Mouse (Mus musculus): ENCODE data around the gene Best3.
A peak's percentile ranks its signal among the peaks of the same experiment; 100 is the strongest.

The Best3 gene

GRCm38 (mm10) chr10:116964084-116964483 lies 22.0 kb upstream of the Best3 start:
- H3K36me3 ChIP-seq (ENCODE audit: control insufficient read depth, insufficient read depth, low read length, poor library complexity, severe bottlenecking): no peaks in the 10 kb centered on the region
- H3K27me3 ChIP-seq (ENCODE audit: control insufficient read depth, insufficient read depth, low read length, poor library complexity, severe bottlenecking): no peaks in the 10 kb centered on the region
- DNase-seq (ENCODE audit: low read depth, low spot score): no peak

DNA sequence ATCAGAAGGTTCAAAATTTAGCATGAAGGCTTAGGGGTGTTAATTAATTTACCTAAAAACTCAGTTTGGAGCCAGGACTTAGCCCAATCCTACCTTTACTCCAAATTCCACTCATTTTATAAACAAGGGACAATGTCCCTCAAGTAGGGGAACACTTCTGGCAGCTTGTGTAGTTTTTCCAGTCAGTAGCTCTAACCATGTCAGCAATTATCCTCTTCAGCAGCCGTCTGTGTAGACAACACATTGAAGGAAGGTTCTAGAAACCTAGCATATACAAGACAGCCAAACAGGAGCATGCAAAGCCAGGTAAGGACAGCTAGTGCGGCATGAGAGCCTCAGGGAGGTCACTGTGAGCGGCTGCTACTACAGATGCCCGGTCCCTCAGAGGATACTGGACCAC lies 21.5 kb upstream of the Best3 start:
- no peaks in the 10 kb centered on the region for H3K36me3 ChIP-seq (ENCODE audit: control insufficient read depth, insufficient read depth, low read length, poor library complexity, severe bottlenecking)
- no peak for DNase-seq (ENCODE audit: low read depth, low spot score)
- H3K27me3 ChIP-seq (ENCODE audit: control insufficient read depth, insufficient read depth, low read length, poor library complexity, severe bottlenecking): no peaks in the 10 kb centered on the region

DNA sequence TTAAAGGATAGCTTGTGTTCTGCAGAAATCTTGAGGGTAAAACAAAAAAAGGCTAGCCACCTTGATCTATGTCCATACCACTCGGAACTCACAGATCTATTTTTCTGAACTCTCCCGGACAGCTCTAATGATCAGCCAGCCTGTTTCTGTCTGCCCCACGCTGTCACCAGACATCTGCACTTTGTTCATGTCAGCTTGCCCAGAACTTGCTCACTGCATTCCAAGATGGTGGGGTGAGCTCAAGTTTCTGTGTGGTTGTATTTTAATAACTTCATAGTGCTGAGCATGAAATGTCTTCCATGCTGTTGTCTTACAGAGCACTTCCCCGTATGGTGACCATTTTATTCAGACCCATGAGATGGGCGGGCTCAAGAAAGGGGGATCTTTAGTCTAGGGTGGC lies 20.8 kb upstream of the Best3 start:
- DNase-seq (ENCODE audit: low read depth, low spot score): no peak
- H3K27me3 ChIP-seq (ENCODE audit: control insufficient read depth, insufficient read depth, low read length, poor library complexity, severe bottlenecking): no peaks in the 10 kb centered on the region
- no peaks in the 10 kb centered on the region for H3K36me3 ChIP-seq (ENCODE audit: control insufficient read depth, insufficient read depth, low read length, poor library complexity, severe bottlenecking)

DNA sequence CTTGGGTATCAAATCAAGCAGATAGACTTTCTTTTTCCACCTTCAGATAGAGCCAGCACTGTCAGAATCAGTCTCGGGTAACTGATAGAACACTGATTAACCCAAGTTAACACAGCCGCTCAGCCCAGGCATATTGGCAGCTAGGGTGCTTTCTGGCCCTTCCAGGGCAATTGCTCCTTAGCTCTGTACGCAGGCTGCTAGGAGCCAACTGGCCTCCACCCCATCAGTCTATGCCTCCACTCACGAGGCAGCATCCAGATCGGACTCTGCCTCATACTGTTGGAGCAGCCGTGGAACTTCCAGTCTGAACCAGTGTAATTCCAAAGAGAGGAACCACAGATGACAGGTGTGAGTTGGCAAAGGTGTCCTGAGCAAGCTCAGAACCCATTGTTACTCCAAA lies 20.0 kb upstream of the Best3 start:
- Histone ChIP-seq H3K36me3 (ENCODE audit: control insufficient read depth, insufficient read depth, low read length, poor library complexity, severe bottlenecking) (no peaks in the 10 kb centered on the region), H3K27me3 (ENCODE audit: control insufficient read depth, insufficient read depth, low read length, poor library complexity, severe bottlenecking) (no peaks in the 10 kb centered on the region)
- no peak for DNase-seq (ENCODE audit: low read depth, low spot score)

DNA sequence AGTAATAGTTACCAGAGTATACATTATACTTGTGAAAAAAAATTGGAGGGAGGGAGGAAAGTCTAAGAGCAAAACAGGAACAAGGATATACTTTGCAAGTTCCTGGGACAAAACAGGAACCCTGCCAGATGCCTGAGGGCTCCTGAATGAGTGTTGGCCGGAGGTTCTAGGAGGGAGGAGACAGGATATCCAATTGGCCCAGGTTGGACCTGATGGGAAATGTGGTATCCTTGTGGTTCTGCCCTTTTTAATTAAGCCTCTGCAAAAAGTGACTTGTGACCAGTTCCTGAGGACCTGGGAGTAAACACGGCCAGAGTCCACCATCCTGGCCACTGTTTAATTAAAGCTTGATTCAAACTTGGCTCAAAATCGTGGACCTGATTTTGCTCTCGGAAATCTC lies 17.4 kb upstream of the Best3 start:
- DNase-seq (ENCODE audit: low read depth, low spot score): no peak
- Histone ChIP-seq H3K36me3 (ENCODE audit: control insufficient read depth, insufficient read depth, low read length, poor library complexity, severe bottlenecking) (no peaks in the 10 kb centered on the region), H3K27me3 (ENCODE audit: control insufficient read depth, insufficient read depth, low read length, poor library complexity, severe bottlenecking) (no peaks in the 10 kb centered on the region)

DNA sequence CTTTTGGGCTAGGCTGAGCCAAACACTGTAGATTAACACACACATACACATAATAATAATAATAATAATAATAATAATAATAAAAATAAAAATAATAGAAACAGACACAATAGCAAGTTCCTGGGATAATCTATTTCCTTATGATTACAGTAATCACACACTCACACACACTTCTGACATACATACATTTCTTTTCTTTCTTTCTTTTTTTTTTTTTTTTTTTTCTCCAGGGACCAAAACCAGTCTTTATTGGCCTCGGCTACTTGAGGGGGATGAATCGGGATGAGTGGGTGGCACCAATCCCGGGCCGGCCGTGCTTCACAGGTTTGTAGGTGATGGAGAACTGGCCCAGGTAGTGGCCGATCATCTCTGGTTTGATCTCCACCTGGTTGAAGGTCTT lies 13.6 kb upstream of the Best3 start, which contains the start of gene Gm10271:
Gm10271 (minus strand) TSS at position 101 of the 400 bp plus-strand sequence.
- no peaks in the 10 kb centered on the region for H3K27me3 ChIP-seq (ENCODE audit: control insufficient read depth, insufficient read depth, low read length, poor library complexity, severe bottlenecking)
- DNase-seq (ENCODE audit: low read depth, low spot score): no peak

GRCm38 (mm10) chr10:116977455-116977854 lies 8.7 kb upstream of the Best3 start:
- no peaks in the 10 kb centered on the region for H3K27me3 ChIP-seq (ENCODE audit: control insufficient read depth, insufficient read depth, low read length, poor library complexity, severe bottlenecking)
- no peaks in the 10 kb centered on the region for H3K36me3 ChIP-seq (ENCODE audit: control insufficient read depth, insufficient read depth, low read length, poor library complexity, severe bottlenecking)
- DNase-seq (ENCODE audit: low read depth, low spot score): no peak

More for the DNA sequence above, 13.6 kb upstream of the Best3 start, which contains the start of gene Gm10271:
- no peaks in the 10 kb centered on the region for H3K36me3 ChIP-seq (ENCODE audit: control insufficient read depth, insufficient read depth, low read length, poor library complexity, severe bottlenecking)

GRCm38 (mm10) chr10:116977858-116978257 lies 8.3 kb upstream of the Best3 start:
- Histone ChIP-seq H3K36me3 (ENCODE audit: control insufficient read depth, insufficient read depth, low read length, poor library complexity, severe bottlenecking) (no peaks in the 10 kb centered on the region), H3K27me3 (ENCODE audit: control insufficient read depth, insufficient read depth, low read length, poor library complexity, severe bottlenecking) (no peaks in the 10 kb centered on the region)
- DNase-seq (ENCODE audit: low read depth, low spot score): no peak

GRCm38 (mm10) chr10:116978841-116979240 lies 7.3 kb upstream of the Best3 start:
- Histone ChIP-seq H3K36me3 (ENCODE audit: control insufficient read depth, insufficient read depth, low read length, poor library complexity, severe bottlenecking) (no peaks in the 10 kb centered on the region), H3K27me3 (ENCODE audit: control insufficient read depth, insufficient read depth, low read length, poor library complexity, severe bottlenecking) (no peaks in the 10 kb centered on the region)
- DNase-seq (ENCODE audit: low read depth, low spot score): no peak

DNA sequence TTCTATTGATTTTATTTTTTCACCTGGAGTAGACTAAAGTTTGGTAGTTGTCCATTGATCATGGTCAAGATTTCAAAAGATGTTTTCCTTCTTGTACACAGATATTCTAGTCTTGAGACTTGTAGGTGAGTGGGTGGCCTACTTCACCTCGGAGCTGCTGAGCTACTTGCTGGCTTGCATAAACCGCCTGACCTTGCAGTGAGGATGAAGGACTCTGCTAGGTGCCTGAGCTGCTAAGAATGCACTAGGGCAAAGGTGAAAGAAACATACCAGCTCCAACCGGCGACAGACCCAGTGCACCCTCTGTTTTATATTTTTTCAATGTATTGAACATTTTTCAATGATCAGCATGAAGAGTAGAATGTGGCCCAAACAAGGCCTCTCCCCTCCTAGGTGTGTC lies 5.8 kb upstream of the Best3 start:
- H3K27me3 ChIP-seq (ENCODE audit: control insufficient read depth, insufficient read depth, low read length, poor library complexity, severe bottlenecking): no peaks in the 10 kb centered on the region
- DNase-seq (ENCODE audit: low read depth, low spot score): no peak

DNA sequence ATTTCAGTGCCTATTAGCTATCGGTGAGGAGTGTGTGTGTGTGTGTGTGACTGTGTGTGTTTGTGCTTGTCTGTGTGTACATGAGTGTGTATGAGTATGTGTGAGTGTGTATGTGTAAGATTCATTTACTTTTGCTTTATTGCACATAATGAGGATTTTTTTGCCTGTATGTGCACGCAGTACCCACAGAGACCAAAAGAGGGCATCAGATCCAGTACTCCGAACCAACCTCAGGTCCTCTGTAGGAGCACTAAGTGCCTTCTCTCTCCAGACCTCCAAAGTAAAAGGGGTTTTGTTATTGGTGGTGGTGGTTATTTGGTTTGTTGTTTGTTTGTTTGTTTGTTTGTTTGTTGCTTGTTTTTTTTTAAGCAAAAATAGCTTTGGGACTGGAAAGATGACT lies 5.2 kb upstream of the Best3 start:
- peak; percentile 51 for DNase-seq (ENCODE audit: low read depth, low spot score)

More for the DNA sequence above, 5.8 kb upstream of the Best3 start:
- no peaks in the 10 kb centered on the region for H3K36me3 ChIP-seq (ENCODE audit: control insufficient read depth, insufficient read depth, low read length, poor library complexity, severe bottlenecking)

DNA sequence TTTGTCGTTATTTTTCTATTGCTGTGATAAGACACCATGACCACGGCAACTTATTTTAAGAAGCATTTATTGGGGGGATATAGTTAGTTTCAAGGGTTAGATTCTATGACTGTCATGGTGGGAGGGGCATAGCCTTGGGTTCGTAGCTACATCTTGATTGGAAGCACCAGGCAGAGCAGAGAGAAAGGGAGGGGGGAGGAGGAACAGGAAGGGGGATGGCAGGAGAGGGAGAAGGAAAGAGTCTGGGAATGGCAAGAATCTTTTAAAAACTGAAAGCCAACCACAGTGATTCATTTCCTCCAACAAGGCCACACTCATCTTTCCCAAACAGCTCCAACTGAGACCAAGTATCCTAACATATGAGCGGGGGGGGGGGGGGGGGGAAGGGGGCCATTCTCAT lies 3.6 kb upstream of the Best3 start:
- Histone ChIP-seq H3K27me3 (ENCODE audit: control insufficient read depth, insufficient read depth, low read length, poor library complexity, severe bottlenecking) (no peaks in the 10 kb centered on the region), H3K36me3 (ENCODE audit: control insufficient read depth, insufficient read depth, low read length, poor library complexity, severe bottlenecking) (no peaks in the 10 kb centered on the region)
- no peak for DNase-seq (ENCODE audit: low read depth, low spot score)

More for the DNA sequence above, 5.2 kb upstream of the Best3 start:
- no peaks in the 10 kb centered on the region for H3K27me3 ChIP-seq (ENCODE audit: control insufficient read depth, insufficient read depth, low read length, poor library complexity, severe bottlenecking)
- H3K36me3 ChIP-seq (ENCODE audit: control insufficient read depth, insufficient read depth, low read length, poor library complexity, severe bottlenecking): no peaks in the 10 kb centered on the region

- no peaks in the 10 kb centered on the region for H3K27me3 ChIP-seq (ENCODE audit: control insufficient read depth, insufficient read depth, low read length, poor library complexity, severe bottlenecking)
- H3K36me3 ChIP-seq (ENCODE audit: control insufficient read depth, insufficient read depth, low read length, poor library complexity, severe bottlenecking): no peaks in the 10 kb centered on the region
- DNase-seq (ENCODE audit: low read depth, low spot score): no peak
These were observed 1.3 kb upstream of the Best3 start for GRCm38 (mm10) chr10:116984836-116985235.

GRCm38 (mm10) chr10:116993971-116994370 lies 7.9 kb downstream of the Best3 start:
- DNase-seq (ENCODE audit: low read depth, low spot score): no peak
- Histone ChIP-seq H3K27me3 (ENCODE audit: control insufficient read depth, insufficient read depth, low read length, poor library complexity, severe bottlenecking) (no peaks in the 10 kb centered on the region), H3K36me3 (ENCODE audit: control insufficient read depth, insufficient read depth, low read length, poor library complexity, severe bottlenecking) (no peaks in the 10 kb centered on the region)

- no peak for DNase-seq (ENCODE audit: low read depth, low spot score)
- no peaks in the 10 kb centered on the region for H3K36me3 ChIP-seq (ENCODE audit: control insufficient read depth, insufficient read depth, low read length, poor library complexity, severe bottlenecking)
These were observed 9.0 kb downstream of the Best3 start for GRCm38 (mm10) chr10:116995162-116995561.

DNA sequence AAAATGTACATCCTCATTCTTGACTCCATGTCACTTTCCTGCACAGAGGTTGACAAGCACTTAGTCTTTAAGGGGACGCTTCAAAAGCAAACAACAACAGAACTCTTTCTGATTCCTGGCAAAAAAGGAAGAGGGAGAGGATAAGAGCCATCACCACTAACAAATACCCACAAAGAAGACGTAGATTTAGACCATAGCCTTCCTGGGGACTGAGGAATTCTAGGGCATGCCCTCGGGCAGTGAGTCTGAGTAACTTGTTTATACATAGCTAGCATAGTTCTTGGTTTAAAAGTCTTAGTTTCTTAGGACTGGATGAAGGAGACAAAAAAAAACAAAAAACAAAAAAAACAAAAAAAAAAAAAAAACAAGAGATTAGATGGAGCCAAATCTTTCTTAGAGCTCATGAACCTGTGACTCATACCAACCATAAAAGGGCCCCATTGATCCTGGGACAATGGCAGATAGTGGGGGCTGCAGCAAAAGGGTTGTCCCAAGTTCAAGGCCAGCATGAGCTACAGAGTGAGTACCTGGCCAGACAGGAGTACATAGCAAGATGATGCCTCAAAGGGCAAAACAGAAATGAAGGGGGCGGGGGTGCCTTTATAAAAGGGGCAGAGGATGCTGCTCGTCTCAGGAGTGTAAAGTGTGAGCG lies 9.6 kb downstream of the Best3 start:
- Histone ChIP-seq H3K27me3 (ENCODE audit: control insufficient read depth, insufficient read depth, low read length, poor library complexity, severe bottlenecking) (no peaks in the 10 kb centered on the region), H3K36me3 (ENCODE audit: control insufficient read depth, insufficient read depth, low read length, poor library complexity, severe bottlenecking) (no peaks in the 10 kb centered on the region)
- no peak for DNase-seq (ENCODE audit: low read depth, low spot score)

More at GRCm38 (mm10) chr10:116995162-116995561, 9.0 kb downstream of the Best3 start:
- H3K27me3 ChIP-seq (ENCODE audit: control insufficient read depth, insufficient read depth, low read length, poor library complexity, severe bottlenecking): no peaks in the 10 kb centered on the region

Measured in splenic B cell, adult 2 months (primary cell).